Mouse (Mus musculus): Measurements from ENCODE around the gene Slc6a8. TPM values are rescaled to one million over a fixed set of nuclear protein-coding genes. Genes with fewer than 3 reads are reported as not detected.

The Slc6a8 gene
- total and polyA plus RNA-seq, 3 experiments = 0.70 to 4.2 (median 2.2) TPM

- H3K4me3 ChIP-seq (replicated peaks in 1 of 3; ENCODE audit: low read depth in 2 of 3, low read length in 2 of 3, poor library complexity in 1 of 3) = no peak overlapping the region
- TF ChIP-seq ZNF384 (IDR thresholded peaks at IDR 0.05; ENCODE audit: low read depth, low read length) = no peak
- no peak for DNase-seq (ENCODE audit: extremely low read depth)
- H3K9ac ChIP-seq (ENCODE audit: insufficient read depth, low read depth) = no peak overlapping the region
- H3K27me3 ChIP-seq (replicated peaks) = no peaks in the 10 kb centered on the region
- no peaks in the 10 kb centered on the region for H3K79me2 ChIP-seq (replicated peaks; ENCODE audit: control insufficient read depth, extremely low read depth, insufficient read depth, poor library complexity, severe bottlenecking)
- peaks cover 0 to 1% of the 10 kb centered on the region in 2 experiments; a peak in 1 of 4 replicates for H3K4me1 ChIP-seq (ENCODE audit: control insufficient read depth in 1 of 2, insufficient read depth in 2 of 2)
- no peak overlapping the region for H3K4me2 ChIP-seq (ENCODE audit: insufficient read depth, low read depth, poor library complexity, severe bottlenecking)
- H3K27ac ChIP-seq (ENCODE audit: insufficient read depth, low read depth) = no peak overlapping the region
- in situ Hi-C loops (cut with MboI; ENCODE audit: low pct_ligation_motif_present, low pct_unique_long_range_greater_than_20kb, low sequenced_read_pairs) (no loop called here), dilution Hi-C loops (cut with MboI; ENCODE audit: extremely low pct_ligation_motif_present, extremely low pct_unique_long_range_greater_than_20kb, low sequenced_read_pairs) (no loop called here)
- peaks cover 72 to 95% of the 10 kb centered on the region in 2 experiments for H3K36me3 ChIP-seq (replicated peaks in 1 of 2; ENCODE audit: control insufficient read depth in 1 of 2, insufficient read depth in 1 of 2, low read length in 1 of 2)
- no peaks in the 10 kb centered on the region for H3K9me3 ChIP-seq (replicated peaks; ENCODE audit: low read length)
Measured at GRCm38 (mm10) chrX:73685629-73686028, 12.7 kb downstream of the Slc6a8 start.

GRCm38 (mm10) chrX:73690917-73691629 lies 18.1 kb downstream of the Slc6a8 start:
- TF ChIP-seq ELF1 (IDR thresholded peaks at IDR 0.05; ENCODE audit: low read depth, low read length) (peak; percentile 47; the same call in 1 of the 2 replicates), ZNF384 (IDR thresholded peaks at IDR 0.05; ENCODE audit: low read depth, low read length) (no peak), NELFE (IDR thresholded peaks at IDR 0.05; ENCODE audit: low read depth, low read length) (no peak), RAD21 (IDR thresholded peaks at IDR 0.05; ENCODE audit: low read depth, low read length) (peak; percentile 44), SMC3 (IDR thresholded peaks at IDR 0.05; ENCODE audit: low read depth, low read length) (peak; percentile 55), CTCF (conservative IDR thresholded peaks at IDR 0.05 in 1 of 2, IDR thresholded peaks at IDR 0.05 in 1 of 2; ENCODE audit: low read depth in 2 of 2, low read length in 2 of 2) (peak; percentile 36 to 68; a peak in 3 of 4 replicates)
- Histone ChIP-seq H3K9me3 (replicated peaks; ENCODE audit: low read length) (no peaks in the 10 kb centered on the region), H3K4me3 (replicated peaks in 1 of 3; ENCODE audit: low read depth in 2 of 3, low read length in 2 of 3, poor library complexity in 1 of 3) (no peak overlapping the region), H3K4me1 (ENCODE audit: control insufficient read depth in 1 of 2, insufficient read depth in 2 of 2) (peaks cover 0 to 8% of the 10 kb centered on the region in 2 experiments; a peak in 1 of 4 replicates), H3K36me3 (replicated peaks in 1 of 2; ENCODE audit: control insufficient read depth in 1 of 2, insufficient read depth in 1 of 2, low read length in 1 of 2) (peaks cover 40 to 93% of the 10 kb centered on the region in 2 experiments), H3K27me3 (replicated peaks) (no peaks in the 10 kb centered on the region), H3K4me2 (ENCODE audit: insufficient read depth, low read depth, poor library complexity, severe bottlenecking) (no peak overlapping the region), H3K9ac (ENCODE audit: insufficient read depth, low read depth) (no peak overlapping the region), H3K27ac (ENCODE audit: insufficient read depth, low read depth) (peak overlapping the region; percentile 15; the same call in 1 of the 2 replicates), H3K79me2 (replicated peaks; ENCODE audit: control insufficient read depth, extremely low read depth, insufficient read depth, poor library complexity, severe bottlenecking) (no peaks in the 10 kb centered on the region; the same call in 1 of the 2 replicates)
- peak; percentile 68 for DNase-seq (ENCODE audit: extremely low read depth)
- dilution Hi-C loops (cut with MboI; ENCODE audit: extremely low pct_ligation_motif_present, extremely low pct_unique_long_range_greater_than_20kb, low sequenced_read_pairs) = no loop called here
- in situ Hi-C loops (cut with MboI; ENCODE audit: low pct_ligation_motif_present, low pct_unique_long_range_greater_than_20kb, low sequenced_read_pairs) = no loop called here

GRCm38 (mm10) chrX:73700472-73700871 lies 27.5 kb downstream of the Slc6a8 start:
- H3K36me3 ChIP-seq (replicated peaks in 1 of 2; ENCODE audit: control insufficient read depth in 1 of 2, insufficient read depth in 1 of 2, low read length in 1 of 2) = peaks cover 20 to 48% of the 10 kb centered on the region in 2 experiments
- in situ Hi-C loops (cut with MboI; ENCODE audit: low pct_ligation_motif_present, low pct_unique_long_range_greater_than_20kb, low sequenced_read_pairs) = no loop called here
- no peaks in the 10 kb centered on the region for H3K4me1 ChIP-seq (ENCODE audit: control insufficient read depth in 1 of 2, insufficient read depth in 2 of 2)
- no peak overlapping the region for H3K4me3 ChIP-seq (replicated peaks in 1 of 3; ENCODE audit: low read depth in 2 of 3, low read length in 2 of 3, poor library complexity in 1 of 3)
- H3K79me2 ChIP-seq (replicated peaks; ENCODE audit: control insufficient read depth, extremely low read depth, insufficient read depth, poor library complexity, severe bottlenecking) = no peaks in the 10 kb centered on the region; the same call in 1 of the 2 replicates
- H3K9me3 ChIP-seq (replicated peaks; ENCODE audit: low read length) = no peaks in the 10 kb centered on the region
- no peak overlapping the region for H3K4me2 ChIP-seq (ENCODE audit: insufficient read depth, low read depth, poor library complexity, severe bottlenecking)
- dilution Hi-C loops (cut with MboI; ENCODE audit: extremely low pct_ligation_motif_present, extremely low pct_unique_long_range_greater_than_20kb, low sequenced_read_pairs) = no loop called here
- DNase-seq (ENCODE audit: extremely low read depth) = peak; percentile 24
- H3K9ac ChIP-seq (ENCODE audit: insufficient read depth, low read depth) = no peak overlapping the region
- no peaks in the 10 kb centered on the region for H3K27me3 ChIP-seq (replicated peaks)
- H3K27ac ChIP-seq (ENCODE audit: insufficient read depth, low read depth) = no peak overlapping the region
- peak; percentile 46 for TF ChIP-seq RAD21 (IDR thresholded peaks at IDR 0.05; ENCODE audit: low read depth, low read length)
- 0 out of 2 replicates have a peak, but pooled peaks have one; percentile 27 for TF ChIP-seq TBP (conservative IDR thresholded peaks at IDR 0.05; ENCODE audit: low read depth, low read length)
- no peak for TF ChIP-seq CHD2 (IDR thresholded peaks at IDR 0.05; ENCODE audit: low read length)
- peak in 1 of 2 experiments; percentile 53; a peak in 2 of 4 replicates for TF ChIP-seq CTCF (conservative IDR thresholded peaks at IDR 0.05 in 1 of 2, IDR thresholded peaks at IDR 0.05 in 1 of 2; ENCODE audit: low read depth in 2 of 2, low read length in 2 of 2)
- TF ChIP-seq SMC3 (IDR thresholded peaks at IDR 0.05; ENCODE audit: low read depth, low read length) = peak; percentile 40
- no peak for TF ChIP-seq RCOR1 (conservative IDR thresholded peaks at IDR 0.05; ENCODE audit: low read depth, low read length)

Data from CH12.LX (cell line).